Mouse (Mus musculus): Measurements from ENCODE around the gene Pabpc1l.

GRCm38 (mm10) chr2:164053767-164054166, 28.5 kb downstream of the Pabpc1l start:
- TF ChIP-seq CTCF (IDR thresholded peaks at IDR 0.05; ENCODE audit: borderline replicate concordance, insufficient read depth, low read depth, low read length): no peak
- TF ChIP-seq POLR2A (IDR thresholded peaks at IDR 0.05; ENCODE audit: borderline replicate concordance, insufficient read depth, low read length): peak; percentile 56; the same call in 1 of the 2 replicates

All from cerebellum, adult 2 months (tissue).